Mouse (Mus musculus) bone marrow, adult 2 months (tissue): ENCODE data around the gene Cfap70. TPM values are rescaled to one million over a fixed set of nuclear protein-coding genes. Genes with fewer than 3 reads are reported as not detected.

Source experiments
- H3K27ac ChIP-seq: fragments of 200-500 bp; 2 replicates; pipeline ENCODE4 v1.5.1; 2012; ENCODE audit warnings: low read depth, mild to moderate bottlenecking, control low read depth, inconsistent platforms, low read length; ENCODE audit not compliant: control insufficient read depth, poor library complexity, insufficient read depth
- H3K4me1 ChIP-seq: fragments of 200-500 bp; 2 replicates; pipeline ENCODE4 v1.6.1; 2011; ENCODE audit warnings: low read length; ENCODE audit not compliant: control insufficient read depth, insufficient read depth
- H3K4me3 ChIP-seq: fragments of 200-500 bp; replicated peaks from 2 replicates; pipeline ENCODE3; 2011; ENCODE audit warnings: mild to moderate bottlenecking, low read depth, low read length, control low read depth; ENCODE audit not compliant: control insufficient read depth
- CTCF ChIP-seq: fragments of 200-500 bp; IDR thresholded peaks from 2 replicates; pipeline ENCODE4 v1.5.1; 2011; ENCODE audit warnings: low read length, control low read depth; ENCODE audit not compliant: control insufficient read depth, insufficient read depth
- POLR2A ChIP-seq: fragments of 200-500 bp; IDR thresholded peaks from 2 replicates; pipeline ENCODE4 v1.6.1; 2011; ENCODE audit warnings: low read depth, mild to moderate bottlenecking, control low read depth, low read length, borderline replicate concordance; ENCODE audit not compliant: control insufficient read depth
- WGBS: fragments of 180-500 bp; shearing (Covaris S2); methylation state at CpG from one replicate; pipeline ENCODE4 v1.1.7; 2018; 5-methylcytosine and 5-hydroxymethylcytosine counted together
- polyA plus RNA-seq: library from polyadenylated mRNA; stranded (reverse); fragments of >200 nt; gene quantifications from 2 replicates; pipeline ENCODE4 v1.2.4, GENCODE M21; 2011; ENCODE audit warnings: low replicate concordance; ENCODE audit not compliant: missing spikeins, insufficient read depth, insufficient read length

Cfap70 gene
- polyA plus RNA-seq, 1 experiment = not detected

GRCm38 (mm10) chr14:20447209-20447608 lies 4.8 kb downstream of the Cfap70 start:
- Histone ChIP-seq H3K4me1 (peaks cover 2% of the 10 kb centered on the region; the same call in 1 of the 2 replicates), H3K27ac (no peak overlapping the region), H3K4me3 (no peak overlapping the region)
- 77% methylated on average over 12 of the region's 12 CpGs for WGBS
- TF ChIP-seq CTCF (no peak), POLR2A (no peak)

- no peak for TF ChIP-seq POLR2A
- no peak for TF ChIP-seq CTCF
- no peaks in the 10 kb centered on the region for H3K4me1 ChIP-seq
- H3K4me3 ChIP-seq = no peak overlapping the region
- 91% methylated on average over 17 of the region's 17 CpGs for WGBS
- no peak overlapping the region for H3K27ac ChIP-seq
These were observed 9.8 kb downstream of the Cfap70 start for GRCm38 (mm10) chr14:20442252-20442651.

- WGBS = 31% methylated on average over 6 of the region's 6 CpGs
- no peak for TF ChIP-seq CTCF
- TF ChIP-seq POLR2A = no peak
- Histone ChIP-seq H3K4me3 (no peak overlapping the region), H3K4me1 (no peaks in the 10 kb centered on the region), H3K27ac (no peak overlapping the region)
These were observed 15.1 kb downstream of the Cfap70 start for GRCm38 (mm10) chr14:20436976-20437375.

- WGBS = 85% methylated on average over 4 of the region's 4 CpGs
- no peak for TF ChIP-seq CTCF
- TF ChIP-seq POLR2A = no peak
- Histone ChIP-seq H3K27ac (no peak overlapping the region), H3K4me3 (no peak overlapping the region), H3K4me1 (no peaks in the 10 kb centered on the region)
These were observed 19.6 kb downstream of the Cfap70 start for GRCm38 (mm10) chr14:20432420-20432819.

GRCm38 (mm10) chr14:20431726-20432125 lies 20.3 kb downstream of the Cfap70 start:
- H3K27ac ChIP-seq = no peak overlapping the region
- no peaks in the 10 kb centered on the region for H3K4me1 ChIP-seq
- WGBS = 81% methylated on average over 6 of the region's 6 CpGs
- H3K4me3 ChIP-seq = no peak overlapping the region
- TF ChIP-seq CTCF = no peak
- no peak for TF ChIP-seq POLR2A

- Histone ChIP-seq H3K4me1 (no peaks in the 10 kb centered on the region), H3K4me3 (no peak overlapping the region), H3K27ac (no peak overlapping the region)
- WGBS = 62% methylated on average over 1 of the region's 1 CpGs
- no peak for TF ChIP-seq CTCF
- TF ChIP-seq POLR2A = no peak
These were observed 22.2 kb downstream of the Cfap70 start for GRCm38 (mm10) chr14:20429833-20430232.

GRCm38 (mm10) chr14:20428593-20428992 lies 23.4 kb downstream of the Cfap70 start:
- WGBS = 22% methylated on average over 1 of the region's 1 CpGs
- Histone ChIP-seq H3K27ac (no peak overlapping the region), H3K4me3 (no peak overlapping the region), H3K4me1 (no peaks in the 10 kb centered on the region)
- no peak for TF ChIP-seq CTCF
- no peak for TF ChIP-seq POLR2A

GRCm38 (mm10) chr14:20423046-20423445 lies 29.0 kb downstream of the Cfap70 start:
- TF ChIP-seq CTCF (no peak), POLR2A (no peak)

GRCm38 (mm10) chr14:20422257-20422656 lies 29.8 kb downstream of the Cfap70 start:
- TF ChIP-seq POLR2A (no peak), CTCF (no peak)
- Histone ChIP-seq H3K4me3 (no peak overlapping the region), H3K27ac (no peak overlapping the region), H3K4me1 (no peaks in the 10 kb centered on the region)
- WGBS = 17% methylated on average over 7 of the region's 7 CpGs

More at GRCm38 (mm10) chr14:20423046-20423445, 29.0 kb downstream of the Cfap70 start:
- Histone ChIP-seq H3K27ac (no peak overlapping the region), H3K4me1 (no peaks in the 10 kb centered on the region), H3K4me3 (no peak overlapping the region)
- WGBS = 76% methylated on average over 6 of the region's 6 CpGs
